Mouse (Mus musculus) lung, adult 2 months (tissue): ENCODE measurements at regions not wholly inside any gene's neighbourhood (a gene's known extent, or its start where the extent isn't known, plus 50 kb on each side); places are given as distances from the start of the nearest gene placed in this dataset.
"Not testable (repeated sequence)": the region's sequence is repeated elsewhere in the genome, so short reads cannot be mapped to it uniquely, and the experiment has no call there.

Experiments used
- DNase-seq: peaks from one replicate; pipeline ENCODE4 v3.0.0; 2022
- H3K4me1 ChIP-seq: fragments of 200-500 bp; 2 replicates; pipeline ENCODE4 v1.6.1; 2011; ENCODE audit warnings: low read length; ENCODE audit not compliant: control insufficient read depth, insufficient read depth
- H3K4me3 ChIP-seq: fragments of 200-500 bp; replicated peaks from 2 replicates; pipeline ENCODE3; 2011; ENCODE audit warnings: low read depth, mild to moderate bottlenecking, control low read depth, low read length; ENCODE audit errors: extremely low read depth
- CTCF ChIP-seq: fragments of 200-500 bp; IDR thresholded peaks from 2 replicates; pipeline ENCODE4 v1.5.1; 2011; ENCODE audit warnings: mild to moderate bottlenecking, low read length, control low read depth; ENCODE audit not compliant: insufficient read depth
- POLR2A ChIP-seq: fragments of 200-500 bp; IDR thresholded peaks from 2 replicates; pipeline ENCODE4 v1.6.1; 2011; ENCODE audit warnings: low read depth, mild to moderate bottlenecking, control low read depth, low read length, borderline replicate concordance; ENCODE audit errors: extremely low read depth
- WGBS: fragments of 180-500 bp; shearing (Covaris S2); methylation state at CpG from one replicate; pipeline ENCODE4 v1.1.7; 2018; 5-methylcytosine and 5-hydroxymethylcytosine counted together

GRCm38 (mm10) chr6:84305093-84305492, 288.6 kb downstream of the Cyp26b1 start:
- 77% methylated on average over 3 of the region's 3 CpGs for WGBS
- H3K4me3 ChIP-seq: no peak overlapping the region
- no peaks in the 10 kb centered on the region for H3K4me1 ChIP-seq
- no peak for DNase-seq
- TF ChIP-seq CTCF: no peak
- no peak for TF ChIP-seq POLR2A

GRCm38 (mm10) chr6:84302916-84303315, 290.8 kb downstream of the Cyp26b1 start:
- H3K4me1 ChIP-seq, DNase-seq, H3K4me3 ChIP-seq: not testable (repeated sequence)
- WGBS: 87% methylated on average over 3 of the region's 3 CpGs

GRCm38 (mm10) chr6:84299936-84300335, 291.5 kb downstream of the Dysf start:
- 72% methylated on average over 2 of the region's 2 CpGs for WGBS
- no peaks in the 10 kb centered on the region for H3K4me1 ChIP-seq
- no peak for DNase-seq
- TF ChIP-seq POLR2A (no peak), CTCF (no peak)
- no peak overlapping the region for H3K4me3 ChIP-seq

GRCm38 (mm10) chr6:84299146-84299545, 290.8 kb downstream of the Dysf start:
- Histone ChIP-seq H3K4me1 (no peaks in the 10 kb centered on the region), H3K4me3 (no peak overlapping the region)
- TF ChIP-seq CTCF (no peak), POLR2A (no peak)
- no peak for DNase-seq

- not testable (repeated sequence) for H3K4me3 ChIP-seq, H3K4me1 ChIP-seq, DNase-seq
These were observed 265.5 kb downstream of the Dysf start for GRCm38 (mm10) chr6:84273907-84274306.

- DNase-seq: no peak
- no peak for TF ChIP-seq CTCF
- no peak for TF ChIP-seq POLR2A
- WGBS: 73% methylated on average over 6 of the region's 6 CpGs
These were observed 264.3 kb downstream of the Dysf start for GRCm38 (mm10) chr6:84272520-84273311.

GRCm38 (mm10) chr6:84271966-84272365, 263.6 kb downstream of the Dysf start:
- Histone ChIP-seq H3K4me1 (peaks cover 3% of the 10 kb centered on the region; the same call in 1 of the 2 replicates), H3K4me3 (no peak overlapping the region)
- no peak for TF ChIP-seq CTCF
- TF ChIP-seq POLR2A: no peak
- WGBS: 77% methylated on average over 6 of the region's 6 CpGs
- no peak for DNase-seq

More at GRCm38 (mm10) chr6:84272520-84273311, 264.3 kb downstream of the Dysf start:
- peaks cover 3% of the 10 kb centered on the region; the same call in 1 of the 2 replicates for H3K4me1 ChIP-seq
- no peak overlapping the region for H3K4me3 ChIP-seq

GRCm38 (mm10) chr6:84271441-84271840, 263.1 kb downstream of the Dysf start:
- WGBS: 87% methylated on average over 3 of the region's 3 CpGs
- no peak for DNase-seq
- no peak for TF ChIP-seq CTCF
- TF ChIP-seq POLR2A: no peak
- Histone ChIP-seq H3K4me1 (peaks cover 3% of the 10 kb centered on the region; the same call in 1 of the 2 replicates), H3K4me3 (no peak overlapping the region)

GRCm38 (mm10) chr6:84270518-84271165, 262.3 kb downstream of the Dysf start:
- 36% methylated on average over 12 of the region's 12 CpGs for whole genome bisulfite sequencing
- peaks cover 3% of the 10 kb centered on the region; the same call in 1 of the 2 replicates for H3K4me1 ChIP-seq
- TF ChIP-seq CTCF: no peak
- TF ChIP-seq POLR2A: no peak
- DNase-seq: peak; percentile 22
- no peak overlapping the region for H3K4me3 ChIP-seq

- Histone ChIP-seq H3K4me1 (peaks cover 3% of the 10 kb centered on the region; the same call in 1 of the 2 replicates), H3K4me3 (no peak overlapping the region)
- no peak for DNase-seq
- 94% methylated on average over 4 of the region's 4 CpGs for WGBS
- TF ChIP-seq CTCF: no peak
- TF ChIP-seq POLR2A: no peak
These were observed 261.1 kb downstream of the Dysf start for GRCm38 (mm10) chr6:84269478-84269877.
